Comparison of ENCODE assay signal across 8 mouse cellular contexts in genomic region chr9:71317096-71317920, GRCm38 (mm10).
DNase-seq lines count a peak whose midpoint lies in the region; ATAC-seq lines count a peak whose summit lies in the region.

No protein-coding gene starts in this region.

- H3K9ac ChIP-seq in heart, embryonic 14.5 days (ENCODE audit: low read length), result no peak overlapping the region

- peaks cover 5% of the 10 kb centered on the region; the same call in 1 of the 2 replicates for H3K27me3 ChIP-seq in heart, embryonic 14.5 days (ENCODE audit: control insufficient read depth, insufficient read depth, low read length)

- no peak overlapping the region for H3K4me3 ChIP-seq in heart, embryonic 14.5 days (ENCODE audit: control insufficient read depth in 1 of 2, insufficient read depth in 1 of 2, low read depth in 1 of 2, low read length in 2 of 2)

- H3K9me3 ChIP-seq in heart, embryonic 14.5 days (ENCODE audit: control insufficient read depth, low read length), result no peaks in the 10 kb centered on the region

- peak; percentile 61 for DNase-seq in urinary bladder, postnatal 14 days (ENCODE audit: low spot score)
- no peak for DNase-seq in urinary bladder, adult 2 months (ENCODE audit: low spot score)
- DNase-seq in kidney, postnatal 10 days, result peak; percentile 84
- peak; percentile 24 to 76 for DNase-seq in urinary bladder, postnatal 36 days (ENCODE audit: low spot score in 2 of 2)
- DNase-seq in natural killer cell, adult 2 months (ENCODE audit: low spot score in 2 of 2), result no peak
- DNase-seq in right cerebral cortex, postnatal 4 days, result no peak

- peaks cover 19 to 26% of the 10 kb centered on the region in 2 experiments for H3K4me1 ChIP-seq in heart, embryonic 14.5 days (ENCODE audit: control insufficient read depth in 2 of 2, insufficient read depth in 2 of 2, low read length in 2 of 2)

- H3K4me2 ChIP-seq in heart, embryonic 14.5 days (ENCODE audit: low read length), result no peak overlapping the region

- WGBS in heart, embryonic 14.5 days, result 55% methylated on average over 11 of the region's 11 CpGs

- no peak for ATAC-seq in heart, embryonic 14.5 days (ENCODE audit: insufficient number of reproducible peaks, insufficient read depth, low FRiP score, low read depth)
- ATAC-seq in activated CD4-positive, CD25-positive, alpha-beta regulatory T cell, adult 4 months, result no peak

- peak overlapping the region; percentile 38 to 41; a peak in 2 of 4 replicates for H3K27ac ChIP-seq in heart, embryonic 14.5 days (replicated peaks in 1 of 2; ENCODE audit: control insufficient read depth in 1 of 2, insufficient read depth in 1 of 2, low read depth in 2 of 2, low read length in 2 of 2)

- H3K36me3 ChIP-seq in heart, embryonic 14.5 days (ENCODE audit: control insufficient read depth, insufficient read depth, low read length), result no peaks in the 10 kb centered on the region

Comparison
In these comparisons a context has a peak if more than half of its experiments do, and no peak if none do; other contexts are left out.
1. DNase-seq: peak in urinary bladder, postnatal 14 days (single experiment), kidney, postnatal 10 days (single experiment) and urinary bladder, postnatal 36 days (2 of 2); none in urinary bladder, adult 2 months (single experiment), natural killer cell, adult 2 months (0 of 2) and right cerebral cortex, postnatal 4 days (single experiment).